In genomic region chr19:53284268-53285208, GRCm38 (mm10) we compare ENCODE assay signal across 8 mouse cellular contexts. TPM values are rescaled to one million over a fixed set of nuclear protein-coding genes. Genes with fewer than 3 reads are reported as not detected.
DNase-seq lines count a peak whose midpoint lies in the region; ATAC-seq and TF ChIP-seq lines count a peak whose summit lies in the region.

No protein-coding gene starts in this region.

- no peak for TF ChIP-seq POLR2A in brain, embryonic 14.5 days (IDR thresholded peaks at IDR 0.05; ENCODE audit: borderline replicate concordance, extremely low read depth, insufficient read depth, insufficient read length, poor library complexity, severe bottlenecking)

- ATAC-seq in heart, embryonic 11.5 days (replicated peaks; ENCODE audit: insufficient number of reproducible peaks, low FRiP score, low TSS enrichment): no peak
- ATAC-seq in kidney, embryonic 15.5 days (replicated peaks; ENCODE audit: low FRiP score): 0 out of 2 replicates have a peak, but pooled peaks have one; percentile 36
- ATAC-seq in neural tube, embryonic 13.5 days (ENCODE audit: low read depth): peak; percentile 60; the same call in 1 of the 2 replicates

- H3K4me3 ChIP-seq in heart, embryonic 11.5 days (ENCODE audit: low read depth, low read length): no peak overlapping the region
- H3K4me3 ChIP-seq in kidney, embryonic 15.5 days (replicated peaks): no peak overlapping the region
- H3K4me3 ChIP-seq in neural tube, embryonic 13.5 days: no peak overlapping the region
- no peak overlapping the region for H3K4me3 ChIP-seq in limb, embryonic 10.5 days

- no peaks in the 10 kb centered on the region for H3K9me3 ChIP-seq in heart, embryonic 11.5 days (replicated peaks; ENCODE audit: control insufficient read depth, low read length)
- no peaks in the 10 kb centered on the region for H3K9me3 ChIP-seq in kidney, embryonic 15.5 days (replicated peaks)
- no peaks in the 10 kb centered on the region for H3K9me3 ChIP-seq in neural tube, embryonic 13.5 days
- H3K9me3 ChIP-seq in limb, embryonic 10.5 days (replicated peaks): no peaks in the 10 kb centered on the region

- peak overlapping the region; percentile 27 for H3K4me2 ChIP-seq in heart, embryonic 11.5 days
- peak overlapping the region; percentile 14; the same call in 1 of the 2 replicates for H3K4me2 ChIP-seq in kidney, embryonic 15.5 days
- peak overlapping the region; percentile 14; the same call in 1 of the 2 replicates for H3K4me2 ChIP-seq in neural tube, embryonic 13.5 days

- peak; percentile 22 to 37 for DNase-seq in left cerebral cortex, postnatal 14 days (ENCODE audit: low spot score in 2 of 2)
- DNase-seq in left cerebral cortex, postnatal 4 days: no peak
- DNase-seq in brain, embryonic 14.5 days (ENCODE audit: low read depth): peak; percentile 83
- no peak for DNase-seq in limb, embryonic 10.5 days (ENCODE audit: low spot score)
- no peak for DNase-seq in ovary, adult 18-20 months (ENCODE audit: low spot score)

- H3K9ac ChIP-seq in heart, embryonic 11.5 days (ENCODE audit: low read depth, low read length): peak overlapping the region; percentile 43; the same call in 1 of the 2 replicates
- no peak overlapping the region for H3K9ac ChIP-seq in kidney, embryonic 15.5 days
- peak overlapping the region; percentile 31; the same call in 1 of the 2 replicates for H3K9ac ChIP-seq in neural tube, embryonic 13.5 days

- H3K27me3 ChIP-seq in heart, embryonic 11.5 days (ENCODE audit: control insufficient read depth, insufficient read depth, low read length): no peaks in the 10 kb centered on the region
- no peaks in the 10 kb centered on the region; the same call in 1 of the 2 replicates for H3K27me3 ChIP-seq in kidney, embryonic 15.5 days
- H3K27me3 ChIP-seq in neural tube, embryonic 13.5 days: no peaks in the 10 kb centered on the region
- H3K27me3 ChIP-seq in limb, embryonic 10.5 days (ENCODE audit: low read depth, poor library complexity, severe bottlenecking): no peaks in the 10 kb centered on the region

- no peak for TF ChIP-seq CTCF in brain, embryonic 14.5 days (IDR thresholded peaks at IDR 0.05; ENCODE audit: borderline replicate concordance, extremely low read depth, insufficient read depth, insufficient read length)

- 29% methylated on average over 20 of the region's 20 CpGs for WGBS in heart, embryonic 11.5 days (ENCODE audit: insufficient replicate concordance)
- WGBS in kidney, embryonic 15.5 days: 40% methylated on average over 20 of the region's 20 CpGs
- WGBS in neural tube, embryonic 13.5 days: 25% methylated on average over 20 of the region's 20 CpGs
- WGBS in limb, embryonic 10.5 days: 47% methylated on average over 20 of the region's 20 CpGs

- H3K36me3 ChIP-seq in heart, embryonic 11.5 days (ENCODE audit: control insufficient read depth, insufficient read depth, low read length): no peaks in the 10 kb centered on the region
- H3K36me3 ChIP-seq in kidney, embryonic 15.5 days: no peaks in the 10 kb centered on the region
- H3K36me3 ChIP-seq in neural tube, embryonic 13.5 days: no peaks in the 10 kb centered on the region
- H3K36me3 ChIP-seq in limb, embryonic 10.5 days: no peaks in the 10 kb centered on the region

- H3K4me1 ChIP-seq in heart, embryonic 11.5 days (ENCODE audit: control insufficient read depth, insufficient read depth, low read length): peaks cover 10% of the 10 kb centered on the region; the same call in 1 of the 2 replicates
- peaks cover 9% of the 10 kb centered on the region for H3K4me1 ChIP-seq in kidney, embryonic 15.5 days
- H3K4me1 ChIP-seq in neural tube, embryonic 13.5 days (replicated peaks): peaks cover 24% of the 10 kb centered on the region
- H3K4me1 ChIP-seq in limb, embryonic 10.5 days: 0 out of 2 replicates have a peak, but pooled peaks cover 4% of the 10 kb centered on the region

- intact Hi-C loops in left cerebral cortex, postnatal 14 days (cut with DNase I): no loop called here
- intact Hi-C loops in left cerebral cortex, postnatal 4 days (cut with DNase I): no loop called here

- no peak overlapping the region for H3K27ac ChIP-seq in heart, embryonic 11.5 days (ENCODE audit: low read depth, low read length)
- no peak overlapping the region for H3K27ac ChIP-seq in kidney, embryonic 15.5 days
- peak overlapping the region; percentile 67 for H3K27ac ChIP-seq in neural tube, embryonic 13.5 days (replicated peaks)
- no peak overlapping the region for H3K27ac ChIP-seq in limb, embryonic 10.5 days

RNA-seq across cellular contexts. Expression of gene Mxi1, which starts 25.8 kb away (rescaled TPM):
- total RNA-seq in left cerebral cortex, postnatal 14 days (2021): 10 to 100 TPM; 80.7 to 83.7 TPM
- total RNA-seq in left cerebral cortex, postnatal 4 days (2021): 10 to 100 TPM; 32.5 to 34.7 TPM
- 37.1 and 44.2 TPM in 2 replicates for polyA plus RNA-seq in brain, embryonic 14.5 days (2012; rRNA removed)
- polyA plus RNA-seq in heart, embryonic 11.5 days (2014; fragmentation: Nextera tagmentation; extraction: Ambion mirVana): 33.1 and 36.6 TPM in 2 replicates
- 37.3 and 40.2 TPM in 2 replicates for polyA plus RNA-seq in kidney, embryonic 15.5 days (2015; fragmentation: Nextera tagmentation; extraction: Ambion mirVana)
- 59.8 and 66.5 TPM in 2 replicates for polyA plus RNA-seq in neural tube, embryonic 13.5 days (2015; fragmentation: Nextera tagmentation; extraction: Ambion mirVana)
- 28.6 and 32.4 TPM in 2 replicates for polyA plus RNA-seq in limb, embryonic 10.5 days (2016; fragmentation: Nextera tagmentation; extraction: Ambion mirVana)

Comparison
In these comparisons a context has a peak if more than half of its experiments do, and no peak if none do; other contexts are left out.
1. DNase-seq: peak in left cerebral cortex, postnatal 14 days (2 of 2) and brain, embryonic 14.5 days (single experiment); none in left cerebral cortex, postnatal 4 days (single experiment), limb, embryonic 10.5 days (single experiment) and ovary, adult 18-20 months (single experiment).
2. Peak in every context shown above with its lines, with median percentiles within 50 percentile points of each other: H3K4me2 ChIP-seq.